Mouse (Mus musculus): ENCODE measurements around the gene Gm45716.

DNA sequence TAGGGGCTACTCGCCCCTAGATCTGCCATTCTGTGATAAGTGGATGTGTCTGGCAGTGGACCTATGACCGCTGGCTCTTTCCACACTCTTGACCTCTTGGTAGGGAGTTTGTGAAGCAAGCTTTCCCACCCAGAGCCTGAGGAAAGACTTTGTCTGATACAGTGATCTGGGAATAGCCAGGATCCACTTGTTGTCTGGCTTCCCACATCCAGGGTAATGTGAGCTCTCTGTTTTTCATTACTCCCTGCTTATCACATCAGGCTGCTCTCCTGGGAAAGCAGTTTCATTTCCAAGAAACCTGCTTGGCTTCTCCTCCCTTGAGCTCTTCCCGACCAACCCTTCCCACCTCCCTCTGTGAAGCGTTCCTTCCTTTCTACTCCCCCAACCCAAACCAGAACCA lies 44.5 kb upstream of the Gm45716 start:
- TF ChIP-seq POLR2A (IDR thresholded peaks at IDR 0.05; ENCODE audit: control insufficient read depth, low read depth, low read length): no peak
- no peak for TF ChIP-seq CTCF (IDR thresholded peaks at IDR 0.05; ENCODE audit: control insufficient read depth, insufficient read depth, insufficient replicate concordance, low read depth, low read length)
